Mouse (Mus musculus) kidney, postnatal 0 days (tissue): ENCODE results near the gene Ina. TPM values are rescaled to one million over a fixed set of nuclear protein-coding genes. Genes with fewer than 3 reads are reported as not detected.

Source experiments
- ATAC-seq: fragments of 200-750 bp; cut with Nextera tagmentation; replicated peaks from 2 replicates; pipeline ENCODE4 v1.8.0; 2017; ENCODE audit warnings: low read depth, moderate number of reproducible peaks, moderate TSS enrichment, moderate library complexity; ENCODE audit not compliant: low FRiP score
- DNase-seq: peaks from one replicate; pipeline ENCODE4 v3.0.0-alpha.2; 2016; ENCODE audit warnings: low spot score
- H3K27ac ChIP-seq: fragments of 300-500 bp; sonication (generic); 2 replicates; pipeline ENCODE4 v1.5.1; 2014; ENCODE audit warnings: mild to moderate bottlenecking
- H3K27me3 ChIP-seq: fragments of 300-500 bp; sonication (generic); 2 replicates; pipeline ENCODE4 v1.6.1; 2014; ENCODE audit warnings: low read length, mixed read lengths; ENCODE audit not compliant: insufficient read depth
- H3K36me3 ChIP-seq: fragments of 300-500 bp; sonication (generic); 2 replicates; pipeline ENCODE4 v1.6.1; 2014; ENCODE audit warnings: low read length, mixed read lengths; ENCODE audit not compliant: insufficient read depth
- H3K4me1 ChIP-seq: fragments of 300-500 bp; sonication (generic); replicated peaks from 2 replicates; pipeline ENCODE4 v1.6.1; 2014; ENCODE audit warnings: antibody characterized with exemption, low read length, mixed read lengths; ENCODE audit not compliant: insufficient read depth
- H3K4me2 ChIP-seq: fragments of 300-500 bp; sonication (generic); 2 replicates; pipeline ENCODE4 v1.6.1; 2014; ENCODE audit warnings: mild to moderate bottlenecking, low read length, moderate library complexity, mixed read lengths
- H3K4me3 ChIP-seq: fragments of 300-500 bp; sonication (generic); replicated peaks from 2 replicates; pipeline ENCODE4 v1.5.1; 2014; ENCODE audit warnings: low read depth, low read length
- H3K9ac ChIP-seq: fragments of 300-500 bp; sonication (generic); 2 replicates; pipeline ENCODE4 v1.6.1; 2014; ENCODE audit warnings: low read depth, low read length
- H3K9me3 ChIP-seq: fragments of 300-500 bp; sonication (generic); replicated peaks from 2 replicates; pipeline ENCODE4 v1.6.1; 2016; ENCODE audit warnings: low read length, inconsistent platforms, mixed read lengths
- CTCF ChIP-seq: IDR thresholded peaks from 2 replicates; pipeline ENCODE4 v1.5.1; 2016; ENCODE audit warnings: antibody characterized with exemption, low read depth, mild to moderate bottlenecking, moderate library complexity
- WGBS: fragments of 180-500 bp; shearing (Covaris S2); extraction: QIAGEN DNeasy Blood & Tissue Kit; methylation state at CpG from one replicate; pipeline ENCODE4 v1.1.7; 2014; 5-methylcytosine and 5-hydroxymethylcytosine counted together
- polyA plus RNA-seq: library from polyadenylated mRNA; unstranded; fragments of >200 nt; fragmentation: Nextera tagmentation; extraction: Ambion mirVana; gene quantifications from 2 replicates; pipeline ENCODE4 v1.2.1, GENCODE M21; 2015

Ina gene
- polyA plus RNA-seq, 1 experiment from 2014 or later: 0.24 TPM

DNA sequence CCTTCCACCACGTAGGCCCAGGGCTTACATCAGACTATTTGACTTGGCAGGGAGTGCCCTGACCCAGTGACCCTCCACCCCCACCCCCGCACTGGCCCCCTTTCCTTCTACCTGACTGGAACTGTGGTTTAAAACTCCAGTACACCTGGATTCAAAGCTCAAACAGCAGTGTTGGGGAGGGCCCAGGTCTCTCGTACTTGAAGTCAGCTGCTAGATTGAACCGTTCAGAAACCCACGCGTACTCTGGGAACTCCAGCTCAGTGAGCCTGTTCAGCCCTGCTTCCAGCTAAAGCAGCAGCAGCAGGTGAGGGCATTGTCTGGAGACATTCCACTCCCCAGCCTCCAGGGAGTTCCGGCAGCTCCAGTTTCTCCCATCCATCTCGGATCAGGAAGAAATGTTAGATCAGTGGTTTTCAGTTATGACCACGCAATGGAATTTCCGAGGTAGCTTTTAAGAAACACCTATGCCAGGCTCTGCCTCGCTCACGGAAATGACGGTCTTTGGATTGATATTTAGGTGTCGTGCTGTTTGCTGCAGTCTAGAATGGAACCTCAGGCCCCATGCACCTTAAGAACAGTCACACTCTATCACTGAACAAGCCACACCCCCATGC, 31.0 kb upstream of the Ina start:
- Histone ChIP-seq H3K4me1 (peaks cover 8% of the 10 kb centered on the region; the same call in 1 of the 2 replicates), H3K36me3 (no peaks in the 10 kb centered on the region), H3K9ac (no peak overlapping the region), H3K27ac (peak overlapping the region; percentile 82), H3K4me3 (no peak overlapping the region), H3K4me2 (no peak overlapping the region), H3K9me3 (no peaks in the 10 kb centered on the region), H3K27me3 (no peaks in the 10 kb centered on the region)
- DNase-seq: peak; percentile 44
- WGBS: 26% methylated on average over 14 of the region's 14 CpGs
- no peak for TF ChIP-seq CTCF
- no peak for ATAC-seq

DNA sequence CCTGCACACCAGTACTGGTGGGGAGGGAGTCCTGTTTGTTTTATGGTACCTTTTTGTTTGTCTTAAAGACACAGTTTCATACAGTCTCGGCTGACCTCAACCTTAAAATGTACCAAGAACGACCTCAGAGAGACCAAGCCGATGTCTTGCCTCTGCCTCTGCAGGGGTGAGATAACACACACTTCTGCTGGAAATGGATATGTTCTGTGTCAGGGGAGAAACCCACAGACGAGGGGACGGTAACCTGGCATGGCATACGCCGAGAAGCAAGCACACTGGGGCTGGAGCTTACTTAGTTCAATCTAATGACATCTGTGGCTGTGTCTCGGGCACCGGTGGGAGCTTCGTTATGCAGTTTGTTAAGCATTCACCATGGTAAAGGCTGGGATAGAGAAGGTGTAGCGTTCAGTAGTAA, 30.5 kb upstream of the Ina start:
- no peak for ATAC-seq
- peaks cover 8% of the 10 kb centered on the region; the same call in 1 of the 2 replicates for H3K4me1 ChIP-seq
- H3K9ac ChIP-seq: no peak overlapping the region
- H3K36me3 ChIP-seq: no peaks in the 10 kb centered on the region
- no peak for TF ChIP-seq CTCF
- H3K4me2 ChIP-seq: peak overlapping the region; percentile 27; the same call in 1 of the 2 replicates
- DNase-seq: peak; percentile 30
- no peaks in the 10 kb centered on the region for H3K27me3 ChIP-seq
- WGBS: 33% methylated on average over 11 of the region's 11 CpGs
- no peak overlapping the region for H3K4me3 ChIP-seq
- H3K9me3 ChIP-seq: no peaks in the 10 kb centered on the region
- H3K27ac ChIP-seq: peak overlapping the region; percentile 82

DNA sequence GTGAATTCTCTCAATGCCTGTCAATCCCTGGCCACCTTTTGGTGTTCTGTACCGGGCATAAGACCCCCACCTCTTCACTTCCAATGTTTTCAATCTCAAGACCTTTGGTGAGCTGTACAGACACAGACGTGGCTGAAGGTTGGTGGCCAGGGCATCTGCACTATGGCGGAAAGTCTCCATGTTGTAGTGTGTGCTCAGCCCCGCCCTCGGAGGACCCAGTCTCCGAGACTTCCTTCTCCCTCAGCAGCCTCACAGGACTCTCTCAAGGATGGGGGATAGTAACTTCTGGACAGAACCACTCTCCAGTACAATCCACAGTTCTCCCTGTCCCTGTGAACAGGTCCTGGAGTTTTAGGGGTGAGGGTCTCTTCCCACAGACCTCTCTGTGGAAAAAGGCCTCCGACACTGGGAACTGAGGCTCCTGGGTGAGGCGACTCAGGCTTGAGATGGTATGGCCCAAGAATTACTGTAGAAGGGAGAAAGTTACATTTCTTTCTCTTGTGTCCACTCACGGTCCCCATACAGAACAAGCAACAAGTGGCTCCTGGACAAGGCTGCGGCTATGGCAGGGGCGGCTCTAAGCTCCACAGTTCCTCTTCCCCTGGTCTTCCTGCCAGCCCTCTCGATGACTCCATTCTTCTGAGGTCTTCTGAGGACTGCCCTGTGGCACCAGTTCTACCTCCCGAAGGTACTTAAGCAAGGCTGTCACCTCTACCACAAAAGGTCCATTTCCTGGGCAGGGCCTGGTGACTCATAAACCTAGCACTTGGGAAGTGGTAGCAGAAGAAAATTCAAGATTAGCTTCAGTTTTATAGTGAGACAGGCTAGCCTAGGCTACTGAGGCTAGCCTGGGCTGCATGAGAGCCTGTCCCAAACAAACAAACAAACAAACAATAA, 29.5 kb upstream of the Ina start:
- no peaks in the 10 kb centered on the region for H3K36me3 ChIP-seq
- 0 out of 2 replicates have a peak overlapping the region, but pooled peaks have one; percentile 31 for H3K27ac ChIP-seq
- no peak overlapping the region for H3K4me3 ChIP-seq
- H3K9ac ChIP-seq: no peak overlapping the region
- H3K27me3 ChIP-seq: no peaks in the 10 kb centered on the region
- peaks cover 13% of the 10 kb centered on the region; the same call in 1 of the 2 replicates for H3K4me1 ChIP-seq
- ATAC-seq: no peak
- no peak for DNase-seq
- TF ChIP-seq CTCF: no peak
- no peaks in the 10 kb centered on the region for H3K9me3 ChIP-seq
- WGBS: 77% methylated on average over 13 of the region's 13 CpGs
- H3K4me2 ChIP-seq: no peak overlapping the region

DNA sequence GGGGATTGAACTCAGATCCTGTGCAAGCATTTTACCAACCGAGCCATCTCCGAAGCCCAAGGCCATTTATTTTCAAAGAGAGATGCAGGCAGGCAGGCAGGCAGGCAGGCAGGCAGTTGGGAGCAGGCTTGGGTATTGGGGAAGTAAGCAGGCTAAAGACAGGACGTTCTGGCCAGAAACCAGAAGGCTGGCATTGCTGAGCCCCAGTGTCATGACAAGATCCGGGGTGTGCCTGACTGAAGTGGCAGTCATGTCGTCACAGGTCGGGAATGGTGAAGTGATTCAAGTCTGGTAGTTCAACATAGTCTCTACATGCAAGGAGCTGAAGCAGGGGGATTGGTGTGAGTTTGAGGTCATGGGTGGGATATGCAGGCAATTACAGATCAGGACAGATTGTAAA, 26.9 kb upstream of the Ina start:
- no peaks in the 10 kb centered on the region for H3K9me3 ChIP-seq
- H3K9ac ChIP-seq: no peak overlapping the region
- peak overlapping the region; percentile 78 for H3K27ac ChIP-seq
- H3K4me1 ChIP-seq: peaks cover 14% of the 10 kb centered on the region; the same call in 1 of the 2 replicates
- no peak for DNase-seq
- H3K4me3 ChIP-seq: no peak overlapping the region
- no peaks in the 10 kb centered on the region for H3K27me3 ChIP-seq
- 72% methylated on average over 6 of the region's 6 CpGs for WGBS
- H3K36me3 ChIP-seq: no peaks in the 10 kb centered on the region
- TF ChIP-seq CTCF: no peak
- ATAC-seq: no peak
- H3K4me2 ChIP-seq: no peak overlapping the region

DNA sequence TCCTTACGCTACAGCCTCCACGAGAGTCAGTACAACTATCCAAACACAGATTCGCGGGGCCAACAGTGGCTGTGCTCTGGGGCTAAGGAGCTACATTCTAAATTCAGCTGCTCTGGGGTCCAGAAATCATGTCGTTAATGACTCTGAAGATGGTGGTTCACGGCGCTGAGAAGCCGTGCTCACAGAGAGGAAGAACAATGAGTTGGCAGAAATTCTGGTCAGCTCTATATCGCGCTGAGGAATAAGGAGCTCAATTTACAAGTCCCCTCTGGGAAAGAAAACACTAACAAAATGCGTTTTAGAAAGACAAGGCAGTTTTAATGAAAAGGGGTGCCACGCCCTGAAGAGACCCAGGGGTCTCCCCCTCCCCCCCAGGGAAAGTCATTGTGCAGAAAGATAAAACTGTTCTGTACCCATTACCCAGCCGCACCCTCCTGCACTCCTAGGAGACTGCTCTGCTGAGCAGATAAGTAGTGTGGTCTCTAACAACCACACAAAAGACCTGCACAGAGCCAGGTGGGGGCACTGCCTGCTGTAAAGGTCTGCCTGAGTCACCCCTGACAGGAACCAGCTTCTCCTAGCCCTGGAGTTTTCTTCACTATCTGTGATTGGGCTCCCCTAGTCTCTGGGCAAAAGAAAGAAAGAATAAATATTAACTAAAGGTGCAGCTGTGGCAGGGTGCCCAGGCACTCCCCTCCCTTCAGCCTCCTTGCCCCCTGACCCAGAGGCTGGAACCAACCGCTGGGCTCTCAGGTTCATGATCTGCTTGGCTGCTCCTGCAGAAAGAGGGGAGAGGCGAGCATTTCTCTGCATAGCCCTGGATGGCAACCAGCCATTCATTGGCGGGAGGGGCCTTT, 26.0 kb upstream of the Ina start:
- WGBS: 32% methylated on average over 16 of the region's 16 CpGs
- H3K4me1 ChIP-seq: peaks cover 14% of the 10 kb centered on the region; the same call in 1 of the 2 replicates
- peak; percentile 13; the same call in 1 of the 2 replicates for TF ChIP-seq CTCF
- H3K4me3 ChIP-seq: no peak overlapping the region
- ATAC-seq (peak; percentile 92), DNase-seq (peak; percentile 80)
- H3K9ac ChIP-seq: 0 out of 2 replicates have a peak overlapping the region, but pooled peaks have one; percentile 9
- H3K4me2 ChIP-seq: peak overlapping the region; percentile 10; the same call in 1 of the 2 replicates
- H3K27ac ChIP-seq: peak overlapping the region; percentile 78
- H3K27me3 ChIP-seq: no peaks in the 10 kb centered on the region
- H3K9me3 ChIP-seq: no peaks in the 10 kb centered on the region
- H3K36me3 ChIP-seq: no peaks in the 10 kb centered on the region
